Mouse (Mus musculus) ES-E14 (cell line): ENCODE data around the gene Pcp4l1.

Experiments used
- CHD2 ChIP-seq: IDR thresholded peaks from 2 replicates; pipeline ENCODE4 v1.6.1; 2014; ENCODE audit warnings: mild to moderate bottlenecking, low read depth, low read length, inconsistent platforms
- MAFK ChIP-seq: IDR thresholded peaks from 2 replicates; pipeline ENCODE4 v1.6.1; 2014; ENCODE audit warnings: mild to moderate bottlenecking, low read depth, low read length, inconsistent platforms; ENCODE audit not compliant: insufficient read depth

DNA sequence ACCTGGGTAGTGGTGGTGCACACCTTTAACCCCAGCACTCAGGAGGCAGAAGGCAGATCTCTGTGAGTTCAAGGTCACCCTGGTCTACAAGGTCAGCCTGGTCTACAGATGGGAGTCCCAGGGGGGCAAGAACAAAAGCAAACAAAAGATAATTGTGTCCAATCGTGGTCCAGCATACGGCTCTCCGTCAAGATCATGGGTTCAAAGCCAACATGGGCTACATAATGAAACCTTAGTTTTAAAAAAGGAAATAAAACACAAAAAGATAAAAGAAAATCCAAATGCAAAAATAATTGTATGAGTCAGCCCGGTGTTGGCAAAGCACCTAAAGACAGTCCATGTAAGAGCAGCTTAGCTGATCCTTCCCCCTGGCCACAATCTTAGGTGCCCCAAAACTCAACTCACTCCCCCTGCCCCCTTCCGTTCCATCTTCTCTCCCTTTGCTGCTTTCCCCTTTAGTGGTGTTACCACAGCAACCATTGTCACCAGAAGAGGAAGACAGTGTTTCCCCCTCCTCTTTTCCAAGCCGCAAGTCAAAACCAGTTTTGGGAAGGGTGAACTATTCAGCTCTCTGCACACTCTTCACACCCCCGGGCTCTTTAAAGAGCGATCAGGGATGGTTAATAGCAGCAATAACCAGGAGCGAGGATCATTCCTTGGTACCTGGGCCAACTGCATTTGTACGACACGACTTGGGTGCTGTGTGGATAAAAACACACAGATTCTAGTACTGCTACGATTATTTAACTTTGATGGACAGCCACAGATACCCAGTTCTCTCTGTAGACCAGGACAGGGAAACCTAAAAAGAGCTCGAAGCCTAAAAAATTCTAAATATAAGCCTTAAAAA lies 8.0 kb downstream of the Pcp4l1 start:
- TF ChIP-seq MAFK, result no peak
- no peak for TF ChIP-seq CHD2
